Mouse (Mus musculus) forebrain, embryonic 15.5 days (tissue): ENCODE results near the gene Khdc1c. TPM values are rescaled to one million over a fixed set of nuclear protein-coding genes. Genes with fewer than 3 reads are reported as not detected.

Experiments used
- ATAC-seq: fragments of 200-750 bp; cut with Nextera tagmentation; replicated peaks from 2 replicates; pipeline ENCODE4 v1.8.0; 2017; ENCODE audit warnings: mild to moderate bottlenecking, moderate TSS enrichment, moderate library complexity
- H3K27ac ChIP-seq: fragments of 300-500 bp; sonication (generic); replicated peaks from 2 replicates; pipeline ENCODE4 v1.5.1; 2015; ENCODE audit warnings: mild to moderate bottlenecking, inconsistent platforms
- H3K27me3 ChIP-seq: fragments of 300-500 bp; sonication (generic); 2 replicates; pipeline ENCODE4 v1.6.1; 2015; ENCODE audit warnings: inconsistent platforms
- H3K36me3 ChIP-seq: fragments of 300-500 bp; sonication (generic); 2 replicates; pipeline ENCODE4 v1.6.1; 2015; ENCODE audit warnings: mild to moderate bottlenecking, inconsistent platforms
- H3K4me1 ChIP-seq: fragments of 300-500 bp; sonication (generic); 2 replicates; pipeline ENCODE4 v1.6.1; 2015; ENCODE audit warnings: inconsistent platforms
- H3K4me2 ChIP-seq: fragments of 300-500 bp; sonication (generic); replicated peaks from 2 replicates; pipeline ENCODE4 v1.6.1; 2015; ENCODE audit warnings: mild to moderate bottlenecking, inconsistent platforms
- H3K4me3 ChIP-seq: fragments of 300-500 bp; sonication (generic); 2 replicates; pipeline ENCODE4 v1.5.1; 2015; ENCODE audit warnings: mild to moderate bottlenecking, inconsistent platforms
- H3K9ac ChIP-seq: fragments of 300-500 bp; sonication (generic); replicated peaks from 2 replicates; pipeline ENCODE4 v1.6.1; 2015; ENCODE audit warnings: mild to moderate bottlenecking, inconsistent platforms
- H3K9me3 ChIP-seq: fragments of 300-500 bp; sonication (generic); 2 replicates; pipeline ENCODE4 v1.6.1; 2016; ENCODE audit warnings: inconsistent platforms
- WGBS: fragments of 180-500 bp; shearing (Covaris S2); methylation state at CpG from one replicate; pipeline ENCODE4 v1.1.7; 2015; ENCODE audit warnings: mixed read lengths; 5-methylcytosine and 5-hydroxymethylcytosine counted together
- polyA plus RNA-seq: library from polyadenylated mRNA; unstranded; fragments of >200 nt; fragmentation: Nextera tagmentation; extraction: Ambion mirVana; gene quantifications from 2 replicates; pipeline ENCODE4 v1.2.1, GENCODE M21; 2015

The Khdc1c gene
- polyA plus RNA-seq, 1 experiment from 2014 or later: not detected

DNA sequence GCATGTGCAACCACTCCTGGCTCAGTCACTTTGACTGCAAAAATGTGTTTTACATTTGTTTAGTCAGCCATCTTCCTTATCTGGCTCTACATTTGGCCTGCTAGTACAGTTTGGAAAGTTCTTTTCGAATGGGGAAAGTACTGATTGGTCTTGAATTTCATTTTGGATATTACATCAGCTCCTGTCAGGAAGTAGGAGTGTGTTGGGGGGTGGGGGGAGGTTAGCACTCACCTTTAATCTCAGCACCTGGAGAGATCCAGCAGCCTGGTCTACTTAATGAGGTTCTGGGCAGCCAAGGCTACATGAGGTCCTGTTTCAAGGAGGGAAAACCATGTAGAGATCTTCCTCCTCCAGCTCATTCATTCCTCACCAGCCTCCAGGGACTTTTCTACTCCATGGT, 15.1 kb downstream of the Khdc1c start, which contains the start of gene Khdc1b:
Khdc1b (plus strand) TSS at position 301 of the 400 bp plus-strand sequence.
- no peak within 1 kb of the TSS for H3K27ac ChIP-seq
- 74% methylated on average over 1 of the region's 1 CpGs for WGBS
- H3K4me1 ChIP-seq: no peaks in the 10 kb centered on the region
- no peak within 1 kb of the TSS for H3K4me2 ChIP-seq
- H3K27me3 ChIP-seq: no peaks in the 10 kb centered on the region
- ATAC-seq: no peak
- H3K9ac ChIP-seq: no peak within 1 kb of the TSS
- no peaks in the 10 kb centered on the region for H3K36me3 ChIP-seq
- no peak within 1 kb of the TSS for H3K4me3 ChIP-seq
- H3K9me3 ChIP-seq: no peaks in the 10 kb centered on the region

DNA sequence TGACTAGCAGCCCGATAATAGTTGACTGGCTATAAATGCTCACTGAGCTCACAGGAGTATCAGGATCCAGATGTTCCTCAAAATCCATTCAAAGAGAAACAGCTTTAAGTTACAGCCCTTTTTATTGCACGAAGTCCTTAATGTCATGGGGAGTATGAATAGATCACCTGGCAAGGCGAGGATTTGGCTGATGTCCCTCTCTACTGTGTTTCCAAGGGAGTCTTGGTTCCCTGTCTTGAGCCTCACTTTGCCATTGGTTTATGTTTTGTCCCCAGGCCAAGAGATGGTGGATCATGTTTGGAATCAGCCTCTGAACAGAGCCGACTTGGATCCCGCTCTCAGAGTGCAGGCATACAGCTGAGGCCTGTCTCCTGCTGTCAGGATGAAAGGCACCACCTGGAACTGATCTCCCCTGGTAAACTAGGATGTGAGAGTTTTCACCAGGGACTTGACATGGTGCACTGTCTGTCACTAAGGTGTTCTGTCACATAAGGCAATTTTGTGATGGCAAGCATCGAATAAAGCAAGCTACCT, 23.1 kb downstream of the Khdc1c start:
- Histone ChIP-seq H3K9me3 (no peaks in the 10 kb centered on the region), H3K4me3 (no peak overlapping the region), H3K27me3 (no peaks in the 10 kb centered on the region), H3K9ac (no peak overlapping the region), H3K4me2 (no peak overlapping the region), H3K27ac (no peak overlapping the region), H3K36me3 (no peaks in the 10 kb centered on the region), H3K4me1 (no peaks in the 10 kb centered on the region)
- WGBS: 90% methylated on average over 6 of the region's 6 CpGs
- ATAC-seq: no peak

DNA sequence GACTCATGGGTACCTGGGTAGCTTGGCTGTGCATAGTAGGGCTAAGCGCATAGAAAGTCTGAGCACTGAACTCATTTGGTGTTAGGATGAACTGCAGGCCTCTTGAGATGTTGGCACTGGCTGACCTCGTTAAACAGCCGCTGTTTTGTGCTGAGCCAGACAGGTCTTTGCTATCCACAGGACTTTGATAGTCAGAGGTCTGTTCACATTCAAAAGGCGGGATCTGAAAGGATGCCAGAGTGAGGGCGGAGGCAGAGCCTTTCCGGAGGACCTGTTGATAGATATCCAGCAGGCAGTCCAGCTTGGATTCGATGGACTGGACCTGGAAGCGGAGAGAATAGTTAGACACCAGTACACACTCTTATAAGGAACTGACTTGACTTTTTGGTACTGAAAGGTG, 34.7 kb downstream of the Khdc1c start:
- Histone ChIP-seq H3K27ac (no peak overlapping the region), H3K4me1 (no peaks in the 10 kb centered on the region), H3K9ac (no peak overlapping the region), H3K27me3 (no peaks in the 10 kb centered on the region), H3K4me3 (no peak overlapping the region), H3K9me3 (no peaks in the 10 kb centered on the region), H3K4me2 (no peak overlapping the region), H3K36me3 (no peaks in the 10 kb centered on the region)
- 53% methylated on average over 8 of the region's 8 CpGs for WGBS
- no peak for ATAC-seq

DNA sequence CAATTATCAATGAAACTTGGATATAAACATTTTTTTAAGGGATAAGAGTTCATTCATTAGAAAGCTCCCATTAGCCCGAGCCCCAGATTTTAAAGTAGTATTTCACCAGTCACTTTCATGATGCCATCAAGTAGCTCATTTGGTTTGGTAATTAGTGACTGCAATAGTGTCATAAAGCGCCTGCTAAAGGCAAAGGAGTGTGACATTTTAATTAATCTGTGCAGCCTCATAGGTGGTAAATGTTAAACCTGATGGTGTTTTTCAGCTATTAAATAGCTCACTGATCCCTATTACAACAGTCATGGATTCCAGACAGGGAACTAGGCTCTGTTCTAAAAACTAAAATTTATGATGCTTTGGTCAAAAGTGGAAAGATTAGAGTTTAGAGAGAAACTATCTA, 39.1 kb downstream of the Khdc1c start:
- H3K4me3 ChIP-seq: no peak overlapping the region
- no peak overlapping the region for H3K27ac ChIP-seq
- H3K4me1 ChIP-seq: peaks cover 13% of the 10 kb centered on the region
- ATAC-seq: no peak
- WGBS: 15% methylated on average over 2 of the region's 2 CpGs
- no peaks in the 10 kb centered on the region for H3K9me3 ChIP-seq
- H3K36me3 ChIP-seq: no peaks in the 10 kb centered on the region
- no peak overlapping the region for H3K9ac ChIP-seq
- no peaks in the 10 kb centered on the region for H3K27me3 ChIP-seq
- no peak overlapping the region for H3K4me2 ChIP-seq

DNA sequence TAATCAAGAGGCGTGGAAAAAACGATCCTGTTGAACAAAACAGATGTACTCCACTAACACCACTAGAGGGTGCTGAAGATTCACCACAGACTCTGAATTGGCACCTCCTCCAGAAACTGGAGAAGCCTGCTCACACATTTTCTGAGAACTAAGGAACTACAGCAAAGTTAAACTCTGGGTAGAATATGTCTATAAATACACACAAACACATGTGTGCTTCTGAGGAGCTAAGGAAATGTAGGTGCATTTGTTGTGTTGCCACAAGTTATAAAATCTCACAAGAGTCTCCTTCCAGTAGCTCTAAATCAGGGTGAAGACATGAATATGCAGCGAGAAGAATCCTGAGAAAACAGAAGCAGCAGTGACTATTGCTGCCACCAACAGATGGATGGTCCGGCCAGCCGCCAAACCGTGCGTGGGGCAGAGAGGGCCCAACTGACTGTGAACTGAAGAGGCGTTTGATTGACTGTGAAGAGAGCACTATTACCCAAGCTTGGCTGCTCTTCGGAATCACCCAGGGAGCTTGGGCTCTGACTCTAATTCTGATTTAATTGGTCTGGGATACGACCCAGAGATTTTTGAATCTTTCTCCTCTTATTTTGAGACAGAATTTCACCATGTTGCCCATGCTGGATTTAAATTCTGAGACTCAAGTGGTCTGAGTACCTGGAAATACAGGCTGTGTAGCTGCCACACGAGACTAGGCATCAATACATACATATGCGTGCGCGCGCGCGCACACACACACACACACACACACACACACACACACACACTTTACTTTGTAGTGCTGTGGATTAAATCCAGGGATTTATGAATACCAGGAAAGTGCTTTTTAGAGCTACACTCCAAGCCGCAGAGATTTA, 43.4 kb downstream of the Khdc1c start:
- peak; percentile 95 for ATAC-seq
- Histone ChIP-seq H3K27ac (peak overlapping the region; percentile 66), H3K9ac (no peak overlapping the region), H3K4me2 (no peak overlapping the region), H3K4me1 (peaks cover 15% of the 10 kb centered on the region), H3K9me3 (no peaks in the 10 kb centered on the region), H3K27me3 (no peaks in the 10 kb centered on the region), H3K4me3 (no peak overlapping the region), H3K36me3 (no peaks in the 10 kb centered on the region)
- 34% methylated on average over 18 of the region's 18 CpGs for WGBS

DNA sequence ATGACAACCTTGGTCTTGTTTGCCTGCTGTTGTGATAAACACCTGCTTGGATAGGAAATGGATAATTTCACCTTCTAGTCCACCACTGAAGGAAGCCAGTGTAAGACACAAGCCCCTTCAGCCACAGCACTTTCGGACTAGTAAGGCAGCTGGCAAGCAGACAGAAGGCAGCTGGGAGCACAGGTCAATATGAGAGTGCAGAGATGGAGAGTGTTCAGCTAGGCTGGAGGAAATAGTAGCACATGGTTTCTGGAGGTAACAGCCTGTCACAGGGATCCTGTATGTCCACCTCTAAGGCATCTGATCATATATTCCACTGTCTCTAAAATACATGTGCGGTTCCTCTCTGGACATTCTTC, 44.0 kb downstream of the Khdc1c start:
- no peak for ATAC-seq
- WGBS: 79% methylated on average over 2 of the region's 2 CpGs
- H3K27me3 ChIP-seq: no peaks in the 10 kb centered on the region
- H3K27ac ChIP-seq: peak overlapping the region; percentile 66
- H3K4me1 ChIP-seq: peaks cover 15% of the 10 kb centered on the region
- no peak overlapping the region for H3K4me3 ChIP-seq
- H3K36me3 ChIP-seq: no peaks in the 10 kb centered on the region
- no peak overlapping the region for H3K9ac ChIP-seq
- H3K9me3 ChIP-seq: no peaks in the 10 kb centered on the region
- no peak overlapping the region for H3K4me2 ChIP-seq

DNA sequence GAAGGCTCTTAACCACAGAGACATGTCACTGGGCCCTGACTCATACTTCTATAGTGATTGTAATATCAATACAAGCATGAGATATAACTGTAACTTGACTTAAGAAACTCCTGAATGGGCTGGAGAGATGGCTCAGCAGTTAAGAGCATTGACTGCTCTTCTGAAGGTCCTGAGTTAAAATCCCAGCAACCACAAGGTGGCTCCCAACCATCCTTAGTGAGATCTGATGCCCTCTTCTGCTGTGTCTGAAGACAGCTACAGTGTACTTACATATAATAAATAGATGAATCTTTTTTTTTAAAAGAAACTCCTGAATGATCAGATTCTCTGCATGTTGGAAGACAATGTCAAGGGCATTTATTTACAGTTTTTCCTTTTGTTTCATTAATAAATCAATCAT, 51.2 kb downstream of the Khdc1c start:
- Histone ChIP-seq H3K4me1 (no peaks in the 10 kb centered on the region; the same call in 1 of the 2 replicates), H3K27me3 (no peaks in the 10 kb centered on the region), H3K27ac (no peak overlapping the region), H3K4me3 (no peak overlapping the region), H3K9me3 (no peaks in the 10 kb centered on the region), H3K9ac (no peak overlapping the region), H3K36me3 (no peaks in the 10 kb centered on the region), H3K4me2 (no peak overlapping the region)
- no peak for ATAC-seq

Other genes with a start within 250 kb of the Khdc1c start
- gene Tmem14a, start 149.8 kb upstream of the Khdc1c start, polyA plus RNA-seq: 16.9 and 17.7 TPM in 2 replicates
- gene Gsta3, start 127.7 kb upstream of the Khdc1c start, polyA plus RNA-seq: 0.31 and 0.40 TPM in 2 replicates
- not detected in 2 replicates for gene Khdc1a, start 18.7 kb upstream of the Khdc1c start, polyA plus RNA-seq
- gene Khdc1b, start 15.2 kb downstream of the Khdc1c start, polyA plus RNA-seq: 0.14 TPM in 1 of 2 replicates, not detected in the other